Mouse (Mus musculus): ENCODE measurements around the gene Uggt2. TPM values are rescaled to one million over a fixed set of nuclear protein-coding genes. Genes with fewer than 3 reads are reported as not detected.

Gene Uggt2
- polyA plus RNA-seq, 1 experiment = 2.6 TPM

DNA sequence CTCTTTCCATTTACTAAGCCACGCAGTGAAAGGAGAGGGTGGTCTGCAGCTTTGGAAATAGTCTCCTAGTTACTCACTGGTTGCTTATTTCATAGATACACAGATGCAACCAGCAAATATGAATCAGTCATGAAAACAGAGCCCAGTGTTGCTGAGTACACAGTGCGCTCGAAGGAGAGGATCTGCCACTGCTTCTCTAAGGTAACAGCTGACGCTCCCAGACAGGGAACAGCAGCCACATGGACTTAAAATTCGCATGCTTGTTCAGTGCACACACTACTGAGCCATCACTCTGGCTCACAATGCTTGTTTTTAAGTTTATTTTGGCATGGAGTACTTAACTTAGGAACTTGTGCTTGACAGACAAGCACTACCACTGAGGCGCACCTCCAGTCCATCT is 127.0 kb downstream of the Uggt2 start:
- Histone ChIP-seq H3K36me3 (ENCODE audit: control insufficient read depth, insufficient read depth) (peaks cover 30% of the 10 kb centered on the region), H3K79me2 (ENCODE audit: control insufficient read depth, insufficient read depth) (no peaks in the 10 kb centered on the region), H3ac (ENCODE audit: control insufficient read depth, insufficient read length) (no peak overlapping the region), H3K4me2 (ENCODE audit: low read depth) (no peak overlapping the region), H3K4me3 (no peak overlapping the region), H3K27me3 (ENCODE audit: control insufficient read depth, insufficient read depth, insufficient read length) (no peaks in the 10 kb centered on the region)
- TF ChIP-seq POLR2A (IDR thresholded peaks at IDR 0.05; ENCODE audit: insufficient read length, low read depth) (no peak), E2F4 (IDR thresholded peaks at IDR 0.05; ENCODE audit: insufficient read depth) (no peak), REST (IDR thresholded peaks at IDR 0.05; ENCODE audit: insufficient read depth, insufficient read length) (no peak), POLR2AphosphoS2 (IDR thresholded peaks at IDR 0.05; ENCODE audit: insufficient read length, low read depth) (no peak), USF1 (IDR thresholded peaks at IDR 0.05; ENCODE audit: low read depth) (no peak), MYOG (IDR thresholded peaks at IDR 0.05; ENCODE audit: control insufficient read depth in 1 of 3, insufficient read depth in 1 of 3, insufficient read length in 2 of 3, low read depth in 2 of 3) (no peak)

DNA sequence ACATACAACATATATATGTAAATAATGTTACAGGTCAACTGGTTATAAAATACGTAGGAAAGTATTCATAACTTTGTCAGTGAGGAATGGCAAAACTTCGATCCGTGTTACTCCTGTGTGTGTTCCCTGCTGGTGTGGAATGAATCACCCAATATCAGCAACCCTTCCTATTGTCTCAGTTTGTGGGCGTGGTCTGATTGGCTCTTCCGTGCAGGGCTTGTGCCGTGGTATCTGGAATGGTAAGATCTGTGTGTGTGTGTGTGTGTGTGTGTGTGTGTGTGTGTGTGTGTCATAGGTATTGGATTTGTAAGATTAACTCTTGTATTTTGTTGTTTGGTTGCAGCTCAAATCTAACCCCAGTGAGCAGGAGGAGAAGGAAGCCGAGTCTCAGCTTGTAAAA is 131.6 kb downstream of the Uggt2 start:
- Histone ChIP-seq H3K27me3 (ENCODE audit: control insufficient read depth, insufficient read depth, insufficient read length) (no peaks in the 10 kb centered on the region), H3ac (ENCODE audit: control insufficient read depth, insufficient read length) (no peak overlapping the region), H3K36me3 (ENCODE audit: control insufficient read depth, insufficient read depth) (peaks cover 26% of the 10 kb centered on the region), H3K4me3 (no peak overlapping the region), H3K4me2 (ENCODE audit: low read depth) (no peak overlapping the region), H3K79me2 (ENCODE audit: control insufficient read depth, insufficient read depth) (no peaks in the 10 kb centered on the region)
- TF ChIP-seq SRF (IDR thresholded peaks at IDR 0.05; ENCODE audit: control insufficient read depth, insufficient read length, low read depth) (no peak), MYOD1 (IDR thresholded peaks at IDR 0.05; ENCODE audit: control insufficient read depth in 1 of 3, insufficient read length in 2 of 3, low read depth in 2 of 3) (no peak), POLR2AphosphoS2 (IDR thresholded peaks at IDR 0.05; ENCODE audit: insufficient read length, low read depth) (no peak), E2F4 (IDR thresholded peaks at IDR 0.05; ENCODE audit: insufficient read depth) (no peak), USF1 (IDR thresholded peaks at IDR 0.05; ENCODE audit: low read depth) (no peak), TCF12 (IDR thresholded peaks at IDR 0.05; ENCODE audit: insufficient read depth, poor library complexity, severe bottlenecking) (no peak), POLR2A (IDR thresholded peaks at IDR 0.05; ENCODE audit: insufficient read length, low read depth) (no peak), CEBPB (IDR thresholded peaks at IDR 0.05; ENCODE audit: insufficient read depth, poor library complexity, severe bottlenecking) (no peak)

DNA sequence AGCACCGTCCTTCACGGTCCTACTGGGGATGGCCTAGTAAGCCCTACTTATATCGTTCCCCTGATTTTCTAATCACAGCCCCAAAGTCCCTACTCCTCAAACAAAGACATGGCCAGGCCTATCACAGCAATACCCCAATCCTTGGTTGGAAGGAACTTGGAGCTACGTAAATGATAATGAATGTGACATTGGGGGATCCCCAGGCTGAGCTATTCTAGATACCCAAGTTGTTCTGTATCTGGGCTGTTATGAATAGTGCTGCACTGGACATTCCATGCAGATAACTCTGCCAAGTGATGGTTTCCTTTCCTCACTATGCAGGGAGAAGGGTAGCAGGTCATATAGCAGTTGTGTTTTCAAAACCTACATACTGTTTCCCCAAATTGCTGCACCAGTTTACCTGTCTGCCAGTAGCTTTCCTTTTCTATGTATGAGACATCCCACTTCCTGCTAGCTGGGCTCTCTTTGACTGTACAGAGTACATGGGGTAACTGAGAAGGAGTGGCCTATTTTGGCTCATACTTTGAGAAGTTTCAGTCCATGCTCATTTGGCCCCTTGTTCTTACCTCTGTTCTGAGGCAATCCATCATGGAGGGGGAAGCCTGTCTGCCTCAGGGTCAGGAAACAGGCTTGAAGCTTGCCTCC is 133.8 kb downstream of the Uggt2 start:
- H3K79me2 ChIP-seq (ENCODE audit: control insufficient read depth, insufficient read depth) = no peaks in the 10 kb centered on the region
- H3ac ChIP-seq (ENCODE audit: control insufficient read depth, insufficient read length) = no peak overlapping the region
- H3K4me2 ChIP-seq (ENCODE audit: low read depth) = no peak overlapping the region
- no peak overlapping the region for H3K4me3 ChIP-seq
- H3K27me3 ChIP-seq (ENCODE audit: control insufficient read depth, insufficient read depth, insufficient read length) = no peaks in the 10 kb centered on the region
- TF ChIP-seq POLR2A (IDR thresholded peaks at IDR 0.05; ENCODE audit: insufficient read length, low read depth) (no peak), TCF12 (IDR thresholded peaks at IDR 0.05; ENCODE audit: insufficient read depth, poor library complexity, severe bottlenecking) (no peak), POLR2AphosphoS2 (IDR thresholded peaks at IDR 0.05; ENCODE audit: insufficient read length, low read depth) (no peak), E2F4 (IDR thresholded peaks at IDR 0.05; ENCODE audit: insufficient read depth) (no peak), REST (IDR thresholded peaks at IDR 0.05; ENCODE audit: insufficient read depth, insufficient read length) (no peak), MAX (IDR thresholded peaks at IDR 0.05; ENCODE audit: low read depth) (no peak)
- peaks cover 16% of the 10 kb centered on the region for H3K36me3 ChIP-seq (ENCODE audit: control insufficient read depth, insufficient read depth)

DNA sequence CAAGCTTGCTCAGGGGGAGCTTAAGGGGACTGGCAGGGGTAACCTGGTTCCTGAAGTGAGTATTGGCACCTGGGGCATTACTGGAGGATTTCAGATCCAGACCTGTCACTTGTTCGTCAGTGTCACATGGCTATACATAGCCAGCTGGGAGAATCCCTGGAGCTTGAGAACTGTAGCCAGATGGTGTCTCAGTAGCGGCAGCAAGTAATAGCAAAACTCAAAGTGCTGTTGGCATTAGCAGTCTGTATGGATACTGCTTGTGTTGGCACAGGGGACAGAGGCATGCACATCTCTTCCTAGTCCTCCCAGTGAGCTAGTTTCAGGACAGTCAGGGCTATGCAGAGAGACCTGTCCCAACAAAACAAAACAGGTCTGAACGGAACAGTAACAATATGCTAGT is 141.2 kb downstream of the Uggt2 start:
- Histone ChIP-seq H3K79me2 (ENCODE audit: control insufficient read depth, insufficient read depth) (no peaks in the 10 kb centered on the region), H3K4me2 (ENCODE audit: low read depth) (no peak overlapping the region), H3ac (ENCODE audit: control insufficient read depth, insufficient read length) (no peak overlapping the region), H3K36me3 (ENCODE audit: control insufficient read depth, insufficient read depth) (peaks cover 7% of the 10 kb centered on the region), H3K4me3 (no peak overlapping the region), H3K27me3 (ENCODE audit: control insufficient read depth, insufficient read depth, insufficient read length) (no peaks in the 10 kb centered on the region)
- TF ChIP-seq REST (IDR thresholded peaks at IDR 0.05; ENCODE audit: insufficient read depth, insufficient read length) (no peak), MAX (IDR thresholded peaks at IDR 0.05; ENCODE audit: low read depth) (no peak), CEBPB (IDR thresholded peaks at IDR 0.05; ENCODE audit: insufficient read depth, poor library complexity, severe bottlenecking) (no peak), TCF3 (IDR thresholded peaks at IDR 0.05; ENCODE audit: insufficient read length, low read depth) (no peak), POLR2AphosphoS2 (IDR thresholded peaks at IDR 0.05; ENCODE audit: insufficient read length, low read depth) (no peak), USF1 (IDR thresholded peaks at IDR 0.05; ENCODE audit: low read depth) (no peak), E2F4 (IDR thresholded peaks at IDR 0.05; ENCODE audit: insufficient read depth) (no peak), MYOG (IDR thresholded peaks at IDR 0.05; ENCODE audit: control insufficient read depth in 1 of 3, insufficient read depth in 1 of 3, insufficient read length in 2 of 3, low read depth in 2 of 3) (no peak), TCF12 (IDR thresholded peaks at IDR 0.05; ENCODE audit: insufficient read depth, poor library complexity, severe bottlenecking) (no peak), MYOD1 (IDR thresholded peaks at IDR 0.05; ENCODE audit: control insufficient read depth in 1 of 3, insufficient read length in 2 of 3, low read depth in 2 of 3) (no peak), SRF (IDR thresholded peaks at IDR 0.05; ENCODE audit: control insufficient read depth, insufficient read length, low read depth) (no peak), POLR2A (IDR thresholded peaks at IDR 0.05; ENCODE audit: insufficient read length, low read depth) (no peak)

DNA sequence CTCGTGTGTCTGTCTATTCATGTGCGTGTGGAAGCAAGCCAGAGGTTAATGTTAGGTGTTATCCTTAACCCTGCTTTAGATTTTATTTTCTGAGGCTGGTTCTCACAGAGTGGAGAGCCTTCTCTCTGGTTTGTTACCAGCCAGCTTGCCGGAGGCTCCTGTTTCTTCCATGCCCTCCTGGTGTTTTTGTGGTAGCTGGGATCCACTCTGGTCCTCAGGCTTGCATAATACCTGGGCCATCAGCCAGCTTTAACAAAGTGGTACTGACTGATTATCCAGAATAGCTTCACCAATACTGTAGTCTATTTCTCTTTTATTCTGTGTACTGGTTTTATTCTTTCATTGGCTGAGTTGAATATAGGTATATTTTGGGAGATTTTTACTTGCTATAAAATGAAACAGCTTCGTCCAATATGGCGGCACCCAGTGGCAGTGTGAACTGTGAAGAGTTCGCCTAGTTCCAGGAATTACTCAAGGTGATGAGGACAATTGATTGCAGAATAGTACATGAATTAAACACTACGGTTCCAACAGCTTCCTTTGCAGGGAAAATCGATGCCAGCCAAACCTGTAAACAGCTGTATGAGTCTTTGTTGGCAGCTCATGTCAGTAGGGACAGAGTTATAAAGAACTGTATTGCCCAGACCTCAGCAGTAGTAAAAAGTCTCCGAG is 147.2 kb downstream of the Uggt2 start:
- Histone ChIP-seq H3ac (ENCODE audit: control insufficient read depth, insufficient read length) (no peak overlapping the region), H3K36me3 (ENCODE audit: control insufficient read depth, insufficient read depth) (peaks cover 7% of the 10 kb centered on the region), H3K4me2 (ENCODE audit: low read depth) (no peak overlapping the region), H3K79me2 (ENCODE audit: control insufficient read depth, insufficient read depth) (peaks cover 34% of the 10 kb centered on the region), H3K4me3 (no peak overlapping the region), H3K27me3 (ENCODE audit: control insufficient read depth, insufficient read depth, insufficient read length) (no peaks in the 10 kb centered on the region)
- no peak for TF ChIP-seq REST (IDR thresholded peaks at IDR 0.05; ENCODE audit: insufficient read depth, insufficient read length)
- no peak for TF ChIP-seq POLR2A (IDR thresholded peaks at IDR 0.05; ENCODE audit: insufficient read length, low read depth)
- no peak for TF ChIP-seq CEBPB (IDR thresholded peaks at IDR 0.05; ENCODE audit: insufficient read depth, poor library complexity, severe bottlenecking)
- no peak for TF ChIP-seq POLR2AphosphoS2 (IDR thresholded peaks at IDR 0.05; ENCODE audit: insufficient read length, low read depth)
- no peak for TF ChIP-seq TCF12 (IDR thresholded peaks at IDR 0.05; ENCODE audit: insufficient read depth, poor library complexity, severe bottlenecking)
- TF ChIP-seq MYOG (IDR thresholded peaks at IDR 0.05; ENCODE audit: control insufficient read depth in 1 of 3, insufficient read depth in 1 of 3, insufficient read length in 2 of 3, low read depth in 2 of 3) = no peak
- no peak for TF ChIP-seq USF1 (IDR thresholded peaks at IDR 0.05; ENCODE audit: low read depth)
- no peak for TF ChIP-seq MYOD1 (IDR thresholded peaks at IDR 0.05; ENCODE audit: control insufficient read depth in 1 of 3, insufficient read length in 2 of 3, low read depth in 2 of 3)
- TF ChIP-seq SRF (IDR thresholded peaks at IDR 0.05; ENCODE audit: control insufficient read depth, insufficient read length, low read depth) = no peak
- TF ChIP-seq MAX (IDR thresholded peaks at IDR 0.05; ENCODE audit: low read depth) = no peak
- no peak for TF ChIP-seq TCF3 (IDR thresholded peaks at IDR 0.05; ENCODE audit: insufficient read length, low read depth)
- no peak for TF ChIP-seq E2F4 (IDR thresholded peaks at IDR 0.05; ENCODE audit: insufficient read depth)
